Mouse (Mus musculus) urinary bladder, postnatal 10 days (tissue): ENCODE measurements around the gene Sgk1.
A peak's percentile ranks its signal among the peaks of the same experiment; 100 is the strongest.
"Not testable (repeated sequence)": the region's sequence is repeated elsewhere in the genome, so short reads cannot be mapped to it uniquely, and the experiment has no call there.

Experiments
- DNase-seq: peaks from one replicate; pipeline ENCODE4 v3.0.0; 2022; ENCODE audit warnings: low spot score

Gene Sgk1

GRCm38 (mm10) chr10:22000491-22001306, 118.7 kb downstream of the Sgk1 start:
- no peak for DNase-seq

- no peak for DNase-seq
Observed at GRCm38 (mm10) chr10:22001621-22002020, 119.6 kb downstream of the Sgk1 start.

GRCm38 (mm10) chr10:22004763-22005162, 122.8 kb downstream of the Sgk1 start:
- DNase-seq: no peak

- no peak for DNase-seq
Observed at GRCm38 (mm10) chr10:22007160-22007801, 125.3 kb downstream of the Sgk1 start.

GRCm38 (mm10) chr10:22007802-22008172, 125.8 kb downstream of the Sgk1 start:
- DNase-seq: no peak

GRCm38 (mm10) chr10:22010088-22010818, 128.3 kb downstream of the Sgk1 start:
- peak; percentile 36 for DNase-seq

GRCm38 (mm10) chr10:22017469-22018159, 135.6 kb downstream of the Sgk1 start:
- no peak for DNase-seq

- DNase-seq: no peak
Observed at GRCm38 (mm10) chr10:22018618-22019017, 136.6 kb downstream of the Sgk1 start.

GRCm38 (mm10) chr10:22034303-22034702, 152.3 kb downstream of the Sgk1 start:
- DNase-seq: no peak

- not testable (repeated sequence) for DNase-seq
Observed at GRCm38 (mm10) chr10:22036256-22036655, 154.3 kb downstream of the Sgk1 start.
